Mouse (Mus musculus): ENCODE results near the gene Cracr2a.

Cracr2a gene

GRCm38 (mm10) chr6:127629249-127629648 lies 68.1 kb downstream of the Cracr2a start:
- peak; percentile 21 for DNase-seq

GRCm38 (mm10) chr6:127634858-127635257 lies 73.7 kb downstream of the Cracr2a start:
- no peak for DNase-seq

GRCm38 (mm10) chr6:127635462-127636189 lies 74.5 kb downstream of the Cracr2a start:
- DNase-seq: no peak

- no peak for DNase-seq
Measured at GRCm38 (mm10) chr6:127641077-127641801, 80.1 kb downstream of the Cracr2a start.

GRCm38 (mm10) chr6:127655988-127656387 lies 94.8 kb downstream of the Cracr2a start:
- DNase-seq: no peak

GRCm38 (mm10) chr6:127657152-127657551 lies 96.0 kb downstream of the Cracr2a start:
- DNase-seq: peak; percentile 60

GRCm38 (mm10) chr6:127659472-127659871 lies 98.3 kb downstream of the Cracr2a start:
- DNase-seq: no peak

- DNase-seq: no peak
Measured at GRCm38 (mm10) chr6:127659966-127660365, 98.8 kb downstream of the Cracr2a start.

GRCm38 (mm10) chr6:127661717-127662292 lies 100.7 kb downstream of the Cracr2a start:
- DNase-seq: peak; percentile 51

- peak; percentile 77 for DNase-seq
Measured at GRCm38 (mm10) chr6:127663263-127663662, 102.1 kb downstream of the Cracr2a start.

- DNase-seq: no peak
Measured at GRCm38 (mm10) chr6:127669313-127669712, 108.2 kb downstream of the Cracr2a start.

- no peak for DNase-seq
Measured at GRCm38 (mm10) chr6:127670031-127670430, 108.9 kb downstream of the Cracr2a start.

GRCm38 (mm10) chr6:127672071-127672470 lies 110.9 kb downstream of the Cracr2a start:
- no peak for DNase-seq

- no peak for DNase-seq
Measured at GRCm38 (mm10) chr6:127676866-127677265, 115.7 kb downstream of the Cracr2a start.

GRCm38 (mm10) chr6:127678320-127678719 lies 117.2 kb downstream of the Cracr2a start:
- DNase-seq: no peak

GRCm38 (mm10) chr6:127678998-127679397 lies 117.9 kb downstream of the Cracr2a start:
- no peak for DNase-seq

GRCm38 (mm10) chr6:127680784-127681183 lies 119.6 kb downstream of the Cracr2a start:
- no peak for DNase-seq

GRCm38 (mm10) chr6:127683561-127683960 lies 122.4 kb downstream of the Cracr2a start:
- no peak for DNase-seq

- no peak for DNase-seq
Measured at GRCm38 (mm10) chr6:127684981-127685380, 123.8 kb downstream of the Cracr2a start.

- DNase-seq: no peak
Measured at GRCm38 (mm10) chr6:127687181-127687860, 126.2 kb downstream of the Cracr2a start.

GRCm38 (mm10) chr6:127692298-127692697 lies 131.2 kb downstream of the Cracr2a start:
- no peak for DNase-seq

- no peak for DNase-seq
Measured at GRCm38 (mm10) chr6:127693681-127694080, 132.5 kb downstream of the Cracr2a start.
